Mouse (Mus musculus) thymus, postnatal 36 days (tissue): ENCODE measurements around the gene Tnfrsf22.
A peak's percentile ranks its signal among the peaks of the same experiment; 100 is the strongest.
"Not testable (repeated sequence)": the region's sequence is repeated elsewhere in the genome, so short reads cannot be mapped to it uniquely, and the experiment has no call there.

Experiments
- DNase-seq, 2 experiments: peaks; one replicate each; pipeline ENCODE4 v3.0.0; 2022; ENCODE audit warnings: mixed read lengths in 2 of 2

Tnfrsf22 gene

GRCm38 (mm10) chr7:143649034-143649768 is at the start of gene Tnfrsf22:
TSS of gene Tnfrsf22 (minus strand) at chr7:143649661.
- peak; percentile 76 to 80 for DNase-seq

- DNase-seq, result peak in 1 of 2 experiments; percentile 31
Measured at GRCm38 (mm10) chr7:143696140-143696539, 46.7 kb upstream of the Tnfrsf22 start.

GRCm38 (mm10) chr7:143694550-143694949 is 45.1 kb upstream of the Tnfrsf22 start:
- no peak for DNase-seq

- DNase-seq, result no peak
Measured at GRCm38 (mm10) chr7:143692746-143693510, 43.5 kb upstream of the Tnfrsf22 start.

GRCm38 (mm10) chr7:143691909-143692308 is 42.4 kb upstream of the Tnfrsf22 start:
- no peak for DNase-seq

GRCm38 (mm10) chr7:143691181-143691580 is 41.7 kb upstream of the Tnfrsf22 start:
- DNase-seq, result no peak

- DNase-seq, result no peak
Measured at GRCm38 (mm10) chr7:143689946-143690345, 40.5 kb upstream of the Tnfrsf22 start.

GRCm38 (mm10) chr7:143689481-143689880 is 40.0 kb upstream of the Tnfrsf22 start:
- DNase-seq, result no peak

- DNase-seq, result not testable (repeated sequence)
Measured at GRCm38 (mm10) chr7:143686676-143687075, 37.2 kb upstream of the Tnfrsf22 start.

- not testable (repeated sequence) for DNase-seq
Measured at GRCm38 (mm10) chr7:143686191-143686590, 36.7 kb upstream of the Tnfrsf22 start.

GRCm38 (mm10) chr7:143685359-143686067 is 36.1 kb upstream of the Tnfrsf22 start, which contains the start of gene Tnfrsf23:
TSS of gene Tnfrsf23 (minus strand) at chr7:143685872.
- DNase-seq, result peak; percentile 60 to 68

- not testable (repeated sequence) for DNase-seq
Measured at GRCm38 (mm10) chr7:143684569-143684968, 35.1 kb upstream of the Tnfrsf22 start.

- DNase-seq, result no peak
Measured at GRCm38 (mm10) chr7:143681566-143681965, 32.1 kb upstream of the Tnfrsf22 start.

GRCm38 (mm10) chr7:143680836-143681235 is 31.4 kb upstream of the Tnfrsf22 start:
- not testable (repeated sequence) for DNase-seq

- DNase-seq, result not testable (repeated sequence)
Measured at GRCm38 (mm10) chr7:143679650-143680049, 30.2 kb upstream of the Tnfrsf22 start.

- DNase-seq, result no peak
Measured at GRCm38 (mm10) chr7:143666427-143667311, 17.2 kb upstream of the Tnfrsf22 start.

- no peak for DNase-seq
Measured at GRCm38 (mm10) chr7:143663470-143663869, 14.0 kb upstream of the Tnfrsf22 start.

GRCm38 (mm10) chr7:143660797-143661196 is 11.3 kb upstream of the Tnfrsf22 start:
- no peak for DNase-seq

GRCm38 (mm10) chr7:143649769-143650346 is 397 bp upstream of the Tnfrsf22 start:
- not testable (repeated sequence) for DNase-seq

- not testable (repeated sequence) for DNase-seq
Measured at GRCm38 (mm10) chr7:143643949-143644348, 5.5 kb downstream of the Tnfrsf22 start.

- DNase-seq, result no peak
Measured at GRCm38 (mm10) chr7:143636674-143637073, 12.8 kb downstream of the Tnfrsf22 start.

- no peak for DNase-seq
Measured at GRCm38 (mm10) chr7:143631503-143631902, 18.0 kb downstream of the Tnfrsf22 start.
